Mouse (Mus musculus): Measurements from ENCODE around the gene 4930438A08Rik. TPM values are rescaled to one million over a fixed set of nuclear protein-coding genes. Genes with fewer than 3 reads are reported as not detected.

Gene 4930438A08Rik
- polyA plus RNA-seq, 2 experiments, result 0.09 to 0.47 TPM

- no peak for ATAC-seq (ENCODE audit: low FRiP score, low read depth)
- Histone ChIP-seq H3K9ac (ENCODE audit: low read depth, low read length, severe bottlenecking) (no peak overlapping the region), H3K27ac (replicated peaks; ENCODE audit: low read depth, low read length) (no peak overlapping the region), H3K4me2 (replicated peaks; ENCODE audit: low read depth, low read length, severe bottlenecking) (no peak overlapping the region), H3K9me3 (ENCODE audit: control insufficient read depth, low read length) (no peaks in the 10 kb centered on the region), H3K4me3 (replicated peaks; ENCODE audit: low read length) (no peak overlapping the region), H3K27me3 (ENCODE audit: control insufficient read depth, insufficient read depth, low read length) (no peaks in the 10 kb centered on the region), H3K4me1 (ENCODE audit: control insufficient read depth, insufficient read depth, low read length) (no peaks in the 10 kb centered on the region), H3K36me3 (ENCODE audit: control insufficient read depth, insufficient read depth, low read length) (no peaks in the 10 kb centered on the region)
- TF ChIP-seq POLR2A (IDR thresholded peaks at IDR 0.05; ENCODE audit: borderline replicate concordance, extremely low read depth, insufficient read depth, insufficient read length), result no peak
- 84% methylated on average over 13 of the region's 13 CpGs for WGBS
- DNase-seq (ENCODE audit: low spot score), result no peak
These were observed 7.4 kb downstream of the 4930438A08Rik start for GRCm38 (mm10) chr11:58281970-58282496.

- 80% methylated on average over 5 of the region's 5 CpGs for WGBS
These were observed 7.9 kb downstream of the 4930438A08Rik start for GRCm38 (mm10) chr11:58282518-58282917.

DNA sequence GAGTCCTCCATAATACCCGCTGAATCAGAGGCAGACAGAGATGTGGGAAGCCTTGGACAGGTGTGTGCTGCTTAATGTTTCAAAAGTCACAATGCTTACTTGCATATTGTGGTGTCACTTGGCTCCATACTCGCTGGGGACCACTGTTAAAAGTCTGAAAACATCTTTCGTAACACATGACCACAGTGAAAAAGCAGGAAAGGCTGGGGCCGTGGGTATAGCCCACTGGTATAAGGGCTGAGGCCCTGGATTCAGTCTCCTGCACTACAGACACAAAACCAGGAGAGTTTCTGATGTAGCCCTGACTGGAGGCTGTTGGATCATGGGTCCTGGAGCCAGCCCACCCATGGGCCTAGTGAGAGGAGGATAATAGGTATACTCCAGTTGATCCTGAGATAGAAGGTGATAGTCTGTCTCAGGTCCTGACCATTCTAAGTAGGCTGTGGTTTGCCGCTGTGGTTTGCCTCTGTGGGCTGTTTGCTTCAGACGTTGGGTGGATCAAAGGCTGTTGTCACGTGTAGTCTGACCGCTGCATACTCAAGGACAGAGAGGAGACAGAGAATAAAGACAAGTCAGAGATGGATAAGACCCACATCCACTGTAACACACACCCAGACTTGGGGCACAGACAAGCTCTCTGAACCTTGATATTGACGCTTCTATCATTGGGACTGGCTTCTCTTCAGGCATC is 15.5 kb downstream of the 4930438A08Rik start:
- whole genome bisulfite sequencing, result 78% methylated on average over 9 of the region's 9 CpGs
- no peak overlapping the region for H3K4me3 ChIP-seq (replicated peaks; ENCODE audit: low read length)
- no peak for TF ChIP-seq POLR2A (IDR thresholded peaks at IDR 0.05; ENCODE audit: borderline replicate concordance, extremely low read depth, insufficient read depth, insufficient read length)

More at GRCm38 (mm10) chr11:58282518-58282917, 7.9 kb downstream of the 4930438A08Rik start:
- Histone ChIP-seq H3K36me3 (ENCODE audit: control insufficient read depth, insufficient read depth, low read length) (no peaks in the 10 kb centered on the region), H3K9me3 (ENCODE audit: control insufficient read depth, low read length) (no peaks in the 10 kb centered on the region), H3K9ac (ENCODE audit: low read depth, low read length, severe bottlenecking) (no peak overlapping the region), H3K27ac (replicated peaks; ENCODE audit: low read depth, low read length) (no peak overlapping the region), H3K27me3 (ENCODE audit: control insufficient read depth, insufficient read depth, low read length) (no peaks in the 10 kb centered on the region), H3K4me1 (ENCODE audit: control insufficient read depth, insufficient read depth, low read length) (no peaks in the 10 kb centered on the region), H3K4me2 (replicated peaks; ENCODE audit: low read depth, low read length, severe bottlenecking) (no peak overlapping the region), H3K4me3 (replicated peaks; ENCODE audit: low read length) (no peak overlapping the region)
- TF ChIP-seq POLR2A (IDR thresholded peaks at IDR 0.05; ENCODE audit: borderline replicate concordance, extremely low read depth, insufficient read depth, insufficient read length), result no peak
- ATAC-seq (ENCODE audit: low FRiP score, low read depth) (no peak), DNase-seq (ENCODE audit: low spot score) (no peak)

DNA sequence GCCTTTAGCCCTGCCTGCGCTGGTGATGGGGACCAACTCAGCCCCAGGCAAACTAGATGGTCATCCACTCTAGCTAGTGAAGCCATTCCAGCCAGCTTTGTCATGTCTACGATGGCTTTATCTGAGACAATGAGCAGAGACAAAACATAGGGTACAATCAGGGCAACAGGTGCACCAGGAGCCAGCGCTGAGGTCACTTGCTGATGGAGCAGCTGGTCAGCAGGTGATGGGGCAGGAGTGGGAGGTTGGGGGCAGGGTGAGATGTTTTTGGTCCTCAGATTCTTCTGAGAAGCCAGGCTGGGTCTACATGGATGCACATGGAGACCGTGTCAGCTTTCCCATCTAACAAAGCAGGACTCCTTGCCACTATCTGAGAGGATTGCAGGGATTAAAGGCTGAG is 16.2 kb downstream of the 4930438A08Rik start:
- Histone ChIP-seq H3K36me3 (ENCODE audit: control insufficient read depth, insufficient read depth, low read length) (no peaks in the 10 kb centered on the region), H3K9me3 (ENCODE audit: control insufficient read depth, low read length) (no peaks in the 10 kb centered on the region), H3K4me1 (ENCODE audit: control insufficient read depth, insufficient read depth, low read length) (no peaks in the 10 kb centered on the region), H3K27me3 (ENCODE audit: control insufficient read depth, insufficient read depth, low read length) (no peaks in the 10 kb centered on the region), H3K9ac (ENCODE audit: low read depth, low read length, severe bottlenecking) (no peak overlapping the region), H3K27ac (replicated peaks; ENCODE audit: low read depth, low read length) (no peak overlapping the region), H3K4me2 (replicated peaks; ENCODE audit: low read depth, low read length, severe bottlenecking) (no peak overlapping the region), H3K4me3 (replicated peaks; ENCODE audit: low read length) (no peak overlapping the region)
- ATAC-seq (ENCODE audit: low FRiP score, low read depth), result no peak
- TF ChIP-seq POLR2A (IDR thresholded peaks at IDR 0.05; ENCODE audit: borderline replicate concordance, extremely low read depth, insufficient read depth, insufficient read length), result no peak
- DNase-seq (ENCODE audit: low spot score), result no peak
- WGBS, result 85% methylated on average over 4 of the region's 4 CpGs

More for the DNA sequence above, 15.5 kb downstream of the 4930438A08Rik start:
- Histone ChIP-seq H3K9me3 (ENCODE audit: control insufficient read depth, low read length) (no peaks in the 10 kb centered on the region), H3K36me3 (ENCODE audit: control insufficient read depth, insufficient read depth, low read length) (no peaks in the 10 kb centered on the region), H3K27me3 (ENCODE audit: control insufficient read depth, insufficient read depth, low read length) (no peaks in the 10 kb centered on the region), H3K4me1 (ENCODE audit: control insufficient read depth, insufficient read depth, low read length) (no peaks in the 10 kb centered on the region), H3K27ac (replicated peaks; ENCODE audit: low read depth, low read length) (no peak overlapping the region), H3K9ac (ENCODE audit: low read depth, low read length, severe bottlenecking) (no peak overlapping the region), H3K4me2 (replicated peaks; ENCODE audit: low read depth, low read length, severe bottlenecking) (no peak overlapping the region)
- DNase-seq (ENCODE audit: low spot score) (no peak), ATAC-seq (ENCODE audit: low FRiP score, low read depth) (no peak)

DNA sequence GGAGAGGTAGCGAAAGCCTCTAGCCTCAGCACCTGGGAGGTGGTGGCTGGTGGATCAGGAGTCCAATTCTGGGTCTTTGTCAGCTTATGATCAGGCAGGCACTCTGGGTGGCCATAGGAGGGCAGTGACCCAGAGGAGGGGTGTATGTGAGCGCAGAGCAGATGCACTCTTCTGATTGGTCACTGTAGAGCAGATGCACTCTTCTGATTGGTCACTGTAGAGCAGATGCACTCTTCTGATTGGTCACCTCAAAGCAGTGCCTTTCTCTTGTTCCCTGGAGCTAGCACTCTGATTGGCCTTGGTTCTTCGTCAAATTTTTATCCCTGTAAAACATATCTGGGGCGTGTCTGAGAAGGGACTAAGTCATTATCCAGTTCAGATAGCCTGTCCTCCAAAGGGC is 18.2 kb downstream of the 4930438A08Rik start:
- Histone ChIP-seq H3K27me3 (ENCODE audit: control insufficient read depth, insufficient read depth, low read length) (no peaks in the 10 kb centered on the region), H3K4me3 (replicated peaks; ENCODE audit: low read length) (no peak overlapping the region), H3K9me3 (ENCODE audit: control insufficient read depth, low read length) (no peaks in the 10 kb centered on the region), H3K4me2 (replicated peaks; ENCODE audit: low read depth, low read length, severe bottlenecking) (no peak overlapping the region), H3K4me1 (ENCODE audit: control insufficient read depth, insufficient read depth, low read length) (no peaks in the 10 kb centered on the region), H3K36me3 (ENCODE audit: control insufficient read depth, insufficient read depth, low read length) (no peaks in the 10 kb centered on the region), H3K9ac (ENCODE audit: low read depth, low read length, severe bottlenecking) (no peak overlapping the region), H3K27ac (replicated peaks; ENCODE audit: low read depth, low read length) (no peak overlapping the region)
- ATAC-seq (ENCODE audit: low FRiP score, low read depth) (no peak), DNase-seq (ENCODE audit: low spot score) (no peak)
- 49% methylated on average over 4 of the region's 4 CpGs for WGBS
- TF ChIP-seq POLR2A (IDR thresholded peaks at IDR 0.05; ENCODE audit: borderline replicate concordance, extremely low read depth, insufficient read depth, insufficient read length), result no peak

All from limb, embryonic 14.5 days (tissue).